Mouse (Mus musculus) MEL-GATA-1-ER (cell line): Measurements from ENCODE around the gene Adamtsl1.
A peak's percentile ranks its signal among the peaks of the same experiment; 100 is the strongest.

Experiments
- DNase-seq: peaks from one replicate; pipeline ENCODE4 v3.0.0-alpha.2; 2012; ENCODE audit warnings: low read depth; ENCODE audit errors: extremely low read depth

Gene Adamtsl1

DNA sequence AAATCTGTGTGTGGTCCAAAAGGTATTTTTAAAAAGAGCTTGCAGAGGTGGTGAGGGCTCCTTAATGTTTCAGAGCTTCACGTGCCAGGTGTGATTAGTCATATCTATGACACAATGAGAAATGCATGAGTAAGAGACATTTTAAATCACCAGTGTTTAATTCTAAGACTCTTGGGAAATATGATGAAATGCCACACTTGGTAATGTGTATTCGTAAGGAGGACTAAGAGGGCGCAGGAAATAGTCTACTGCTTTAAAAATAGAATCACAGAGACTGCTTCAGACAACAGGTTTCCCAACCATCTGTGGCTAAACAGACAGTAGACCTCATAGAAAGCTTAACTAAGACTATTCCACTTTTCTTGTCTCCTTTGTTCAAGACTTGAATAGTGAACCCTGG is 406.5 kb downstream of the Adamtsl1 start:
- DNase-seq = no peak

DNA sequence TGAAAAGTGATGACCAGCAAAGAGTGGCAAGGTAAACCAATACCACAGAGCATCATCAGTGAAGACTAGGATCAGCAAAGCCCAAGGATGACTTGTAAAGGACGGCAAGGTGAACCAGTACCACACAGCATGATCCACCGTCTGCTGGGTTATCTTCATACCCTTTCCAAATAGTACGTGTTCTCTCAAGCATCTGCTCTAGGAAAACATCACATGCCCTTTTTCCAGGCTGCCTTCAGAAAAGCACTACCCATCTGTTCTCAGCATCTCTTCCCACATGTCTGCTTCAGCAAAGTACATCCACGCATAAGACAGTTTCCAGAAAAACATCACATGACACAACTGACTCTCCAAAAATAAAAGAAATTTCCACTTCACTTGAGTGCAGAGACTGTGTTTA is 408.8 kb downstream of the Adamtsl1 start:
- DNase-seq = no peak

GRCm38 (mm10) chr4:85932129-85932528 is 418.2 kb downstream of the Adamtsl1 start:
- DNase-seq = no peak

- no peak for DNase-seq
Measured at GRCm38 (mm10) chr4:85939460-85939859, 425.5 kb downstream of the Adamtsl1 start.

DNA sequence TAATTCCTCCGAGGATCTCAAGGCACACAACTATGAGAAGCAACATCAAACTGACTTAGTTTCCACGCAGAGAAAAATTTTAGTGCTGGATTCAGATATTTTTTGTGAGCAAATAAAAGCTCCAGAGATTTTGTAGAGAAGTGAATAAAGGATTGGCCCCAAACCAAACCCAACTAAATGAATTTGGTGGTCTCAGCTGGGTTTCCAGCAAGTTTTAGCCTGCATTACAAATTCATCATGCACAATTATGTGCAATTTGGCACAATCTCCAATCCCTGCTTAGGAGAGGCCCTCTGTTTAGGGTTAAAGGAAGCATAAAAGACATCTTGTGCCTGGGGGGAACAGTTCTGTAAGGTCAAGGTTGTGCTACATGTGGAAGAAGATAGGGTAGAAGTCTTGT is 427.9 kb downstream of the Adamtsl1 start:
- DNase-seq = no peak

- DNase-seq = peak; percentile 99
Measured at GRCm38 (mm10) chr4:85953590-85953989, 439.6 kb downstream of the Adamtsl1 start.

DNA sequence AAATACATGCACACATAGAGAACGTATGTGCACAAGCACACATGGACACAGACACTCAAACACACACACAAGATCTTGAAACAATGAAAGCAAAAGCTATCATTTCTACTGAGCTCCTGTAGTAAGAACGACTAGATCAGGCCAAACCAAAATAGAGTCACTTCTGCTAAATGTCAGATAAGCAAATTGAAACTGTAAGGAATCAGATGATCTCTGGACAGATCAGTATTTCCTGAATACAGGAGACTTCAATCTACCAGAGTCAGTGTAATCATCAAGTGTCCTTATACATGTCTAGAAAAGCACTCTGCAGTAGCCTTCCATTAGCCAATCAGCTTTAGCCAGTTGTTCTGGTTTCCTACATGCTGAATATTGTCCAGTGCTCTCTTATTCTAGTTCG is 441.4 kb downstream of the Adamtsl1 start:
- DNase-seq = no peak

GRCm38 (mm10) chr4:85957266-85957665 is 443.3 kb downstream of the Adamtsl1 start:
- no peak for DNase-seq

DNA sequence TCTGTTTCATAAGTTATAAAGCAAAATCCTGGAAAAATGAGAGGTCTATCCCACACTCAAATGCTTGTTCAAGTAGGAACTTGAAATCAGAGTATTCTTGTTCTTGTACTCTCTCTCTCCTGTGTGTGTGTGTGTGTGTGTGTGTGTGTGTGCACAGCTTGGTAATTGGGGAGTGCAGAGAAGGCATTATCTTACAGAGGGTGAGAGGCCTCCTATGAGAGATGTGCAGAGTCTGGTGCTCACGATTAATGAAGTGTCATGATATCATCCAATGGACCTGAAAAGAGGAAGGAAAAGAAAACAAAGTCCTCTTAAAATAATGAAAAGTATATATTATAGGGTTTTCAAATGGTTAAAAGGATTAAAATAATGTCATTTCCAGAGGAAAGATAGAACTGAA is 443.9 kb downstream of the Adamtsl1 start:
- DNase-seq = peak; percentile 65

GRCm38 (mm10) chr4:85959019-85959418 is 445.0 kb downstream of the Adamtsl1 start:
- DNase-seq = no peak

GRCm38 (mm10) chr4:85976188-85976587 is 462.2 kb downstream of the Adamtsl1 start:
- no peak for DNase-seq

DNA sequence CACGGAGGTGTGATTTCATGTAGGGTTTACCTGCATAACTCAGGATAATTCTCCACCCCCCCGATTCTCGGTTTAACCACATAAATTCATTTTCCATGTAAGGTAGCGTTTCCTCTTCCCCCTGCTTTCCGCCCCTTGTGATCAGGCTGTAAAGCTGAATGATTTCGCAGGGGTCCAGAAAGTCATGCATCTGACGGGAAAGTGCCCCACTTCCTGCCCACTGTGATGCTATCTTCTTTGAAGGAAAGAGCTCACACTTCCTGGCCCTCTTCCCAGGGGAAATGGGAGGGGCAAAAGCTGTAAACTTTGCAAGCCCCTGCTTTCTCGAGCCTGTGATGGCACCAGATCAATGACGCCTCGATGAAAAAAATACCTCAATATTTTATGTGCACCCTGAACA is 465.2 kb downstream of the Adamtsl1 start:
- DNase-seq = no peak

DNA sequence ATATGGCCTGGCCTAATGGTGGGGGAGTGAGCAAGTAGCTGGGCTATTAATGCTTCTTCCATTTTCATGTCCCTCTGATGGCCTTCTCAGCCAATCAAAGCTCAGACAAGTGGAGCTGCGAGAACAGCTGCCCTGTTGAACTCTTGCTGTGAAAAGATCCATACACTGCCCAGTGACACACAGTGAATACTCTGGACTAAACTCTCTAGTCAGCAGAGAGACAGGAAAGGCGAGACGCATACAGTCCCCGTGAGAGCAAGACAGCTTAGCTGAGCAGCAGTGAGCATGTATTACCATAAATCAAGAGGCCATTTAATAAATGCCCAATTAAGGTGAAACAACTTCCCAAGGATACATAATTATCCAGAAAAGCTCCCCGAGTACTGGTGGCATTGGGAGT is 492.6 kb downstream of the Adamtsl1 start:
- DNase-seq = no peak

- no peak for DNase-seq
Measured at GRCm38 (mm10) chr4:86013640-86014039, 499.7 kb downstream of the Adamtsl1 start.

DNA sequence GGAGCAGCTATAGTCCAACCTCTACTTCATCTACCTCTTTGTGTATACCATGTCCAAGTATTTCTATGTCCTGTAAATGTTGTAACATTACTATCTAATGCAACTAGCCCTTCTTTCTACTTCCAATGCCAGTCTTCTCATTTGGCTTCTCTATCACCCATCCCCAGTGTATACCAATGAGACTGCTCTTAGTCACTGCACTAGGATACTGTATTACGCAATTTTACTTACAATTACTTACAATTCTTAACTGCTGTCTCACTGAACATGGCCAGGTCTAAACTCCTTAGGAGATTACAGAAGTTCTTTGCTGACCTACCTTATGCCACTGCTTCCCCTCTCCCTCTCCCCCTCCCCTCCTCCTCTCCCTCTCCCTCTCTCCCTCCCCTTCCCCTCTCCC is 505.0 kb downstream of the Adamtsl1 start:
- DNase-seq = no peak

DNA sequence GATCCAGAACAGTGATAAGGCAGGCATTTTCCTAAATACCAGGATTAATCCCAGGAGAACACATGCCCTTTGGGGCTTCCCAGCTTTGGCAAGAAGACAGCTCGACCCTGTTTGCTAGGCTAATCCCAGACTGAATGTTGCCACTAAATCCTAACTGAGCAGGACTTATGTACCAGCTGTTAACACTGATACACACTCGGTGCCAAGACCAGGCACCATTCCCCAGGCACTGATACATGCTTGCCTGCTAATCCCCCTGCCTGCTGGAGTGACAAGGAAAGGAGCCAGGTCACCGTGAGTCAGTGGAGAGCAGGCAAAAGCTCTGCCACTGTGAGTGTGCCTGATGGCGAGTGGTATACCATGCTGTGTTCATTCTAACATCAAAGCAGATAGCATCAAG is 505.6 kb downstream of the Adamtsl1 start:
- DNase-seq = no peak

DNA sequence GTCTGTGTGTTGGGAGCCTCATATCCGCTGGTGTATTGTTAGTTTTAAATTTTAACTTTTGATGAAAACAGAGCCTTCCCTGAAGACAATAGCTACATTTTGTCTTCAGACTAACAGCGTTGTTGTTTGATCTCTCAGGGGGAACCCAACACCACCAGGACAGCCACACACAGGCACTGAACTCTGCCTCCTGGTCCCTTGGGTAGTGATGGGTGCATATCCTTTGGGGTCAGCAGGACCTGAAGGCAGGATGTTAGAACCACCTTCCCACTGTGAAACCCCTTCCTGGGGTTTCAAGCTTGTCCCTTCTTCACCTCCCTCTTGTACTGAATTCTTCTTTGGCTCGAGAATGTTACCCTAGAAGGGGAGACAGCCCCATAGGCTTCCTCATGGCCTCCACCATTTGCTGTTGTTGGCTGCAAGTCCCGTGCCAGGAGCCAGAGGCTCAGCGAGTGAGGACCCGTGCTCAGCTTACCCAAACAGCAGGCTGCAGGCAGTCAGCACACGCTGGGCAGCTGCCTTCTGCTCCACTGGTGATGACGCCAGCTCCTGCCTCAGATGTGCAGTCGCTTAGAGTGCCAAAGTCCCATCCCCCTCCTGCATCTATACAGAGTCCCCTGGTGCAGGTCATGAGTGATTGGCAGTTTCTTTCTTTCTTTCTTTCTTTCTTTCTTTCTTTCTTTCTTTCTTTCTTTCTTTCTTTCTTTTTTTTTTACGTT is 506.6 kb downstream of the Adamtsl1 start:
- no peak for DNase-seq

- no peak for DNase-seq
Measured at GRCm38 (mm10) chr4:86024573-86025160, 510.7 kb downstream of the Adamtsl1 start.

GRCm38 (mm10) chr4:86029486-86029885 is 515.5 kb downstream of the Adamtsl1 start:
- no peak for DNase-seq

- DNase-seq = no peak
Measured at GRCm38 (mm10) chr4:86030208-86030607, 516.2 kb downstream of the Adamtsl1 start.

GRCm38 (mm10) chr4:86031041-86031440 is 517.1 kb downstream of the Adamtsl1 start:
- DNase-seq = no peak

- DNase-seq = no peak
Measured at GRCm38 (mm10) chr4:86040921-86041320, 526.9 kb downstream of the Adamtsl1 start.

- no peak for DNase-seq
Measured at GRCm38 (mm10) chr4:86045448-86045847, 531.5 kb downstream of the Adamtsl1 start.
